Mouse (Mus musculus) embryonic fibroblast, embryonic 13.5 days (primary cell): ENCODE measurements around the gene Tfap2d.

ENCODE experiments used
- CTCF ChIP-seq: IDR thresholded peaks from 2 replicates; pipeline ENCODE4 v1.5.1; 2011; ENCODE audit warnings: mild to moderate bottlenecking, control low read depth, low read length, moderate library complexity, borderline replicate concordance; ENCODE audit not compliant: insufficient read depth
- POLR2A ChIP-seq: IDR thresholded peaks from 2 replicates; pipeline ENCODE4 v1.6.1; 2011; ENCODE audit warnings: low read depth, mild to moderate bottlenecking, control low read depth, low read length, moderate library complexity

GRCm38 (mm10) chr1:19103776-19104142, 937 bp downstream of the Tfap2d start:
- TF ChIP-seq CTCF (no peak), POLR2A (no peak)
